Mouse (Mus musculus) 3T3-L1 (cell line): ENCODE measurements around the gene Miip.
"Not testable (repeated sequence)": the region's sequence is repeated elsewhere in the genome, so short reads cannot be mapped to it uniquely, and the experiment has no call there.

Source experiments
- DNase-seq: peaks from one replicate; pipeline ENCODE4 v3.0.0-alpha.2; 2015; ENCODE audit warnings: low read depth, low spot score

The Miip gene

GRCm38 (mm10) chr4:147869238-147869637, 622 bp upstream of the Miip start:
- DNase-seq: no peak

- no peak for DNase-seq
Observed at GRCm38 (mm10) chr4:147867563-147868449, 810 bp downstream of the Miip start.

- not testable (repeated sequence) for DNase-seq
Observed at GRCm38 (mm10) chr4:147866793-147867192, 1.8 kb downstream of the Miip start.

GRCm38 (mm10) chr4:147866056-147866455, 2.6 kb downstream of the Miip start:
- no peak for DNase-seq

- no peak for DNase-seq
Observed at GRCm38 (mm10) chr4:147865651-147866050, 3.0 kb downstream of the Miip start.

- no peak for DNase-seq
Observed at GRCm38 (mm10) chr4:147862051-147862450, 6.6 kb downstream of the Miip start.

- DNase-seq: no peak
Observed at GRCm38 (mm10) chr4:147850776-147851175, 17.8 kb downstream of the Miip start.

GRCm38 (mm10) chr4:147848584-147848991, 20.0 kb downstream of the Miip start:
- DNase-seq: no peak

GRCm38 (mm10) chr4:147847614-147848583, 20.7 kb downstream of the Miip start, which contains the start of gene Zfp933:
Zfp933 (minus strand) TSS chr4:147848366.
- peak; percentile 94 for DNase-seq

- no peak for DNase-seq
Observed at GRCm38 (mm10) chr4:147842871-147843270, 25.7 kb downstream of the Miip start.

- not testable (repeated sequence) for DNase-seq
Observed at GRCm38 (mm10) chr4:147839282-147839681, 29.3 kb downstream of the Miip start.

GRCm38 (mm10) chr4:147824389-147824788, 44.2 kb downstream of the Miip start:
- no peak for DNase-seq

GRCm38 (mm10) chr4:147821414-147821813, 47.2 kb downstream of the Miip start:
- not testable (repeated sequence) for DNase-seq

- not testable (repeated sequence) for DNase-seq
Observed at GRCm38 (mm10) chr4:147819659-147820058, 49.0 kb downstream of the Miip start.

- peak; percentile 70 for DNase-seq
Observed at GRCm38 (mm10) chr4:147814592-147815167, 53.9 kb downstream of the Miip start.

- DNase-seq: no peak
Observed at GRCm38 (mm10) chr4:147813249-147813765, 55.3 kb downstream of the Miip start.
